In the genomic region with DNA sequence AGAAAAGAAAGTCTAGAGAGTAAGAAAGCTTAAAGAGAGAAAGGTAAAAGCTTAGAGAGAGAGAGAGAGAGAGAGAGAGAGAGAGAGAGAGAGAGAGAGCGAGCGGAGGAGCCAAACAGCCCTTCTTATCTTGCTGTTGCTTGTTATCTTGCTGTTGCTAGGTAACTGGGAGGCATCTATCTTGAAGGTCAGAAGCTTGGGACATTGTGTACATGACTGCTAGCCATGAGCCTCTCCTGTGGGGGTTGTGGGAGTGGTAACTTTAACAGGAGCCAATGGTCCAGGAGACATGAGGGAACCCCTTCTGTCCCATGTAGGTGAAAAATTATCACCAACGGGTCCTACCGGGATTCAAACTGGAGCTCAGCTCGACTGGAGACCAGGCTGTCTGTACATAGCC, we compare ENCODE assay signal across 25 mouse cellular contexts. TPM values are rescaled to one million over a fixed set of nuclear protein-coding genes. Genes with fewer than 3 reads are reported as not detected.
"Had no signal": no experiment of that assay in that cellular context is flagged by ENCODE, and none has a peak within 500 bp of the region (broad histone marks: within the 10 kb centered on the region; RNA-seq: fewer than 3 reads in every experiment).

No protein-coding gene starts in this region.

- ATAC-seq: lung, postnatal 0 days had no signal

- H3K27me3 ChIP-seq: kidney, embryonic 15.5 days; limb, embryonic 13.5 days; neural tube, embryonic 15.5 days; stomach, embryonic 15.5 days had no signal

- H3K4me1 ChIP-seq: kidney, embryonic 15.5 days; limb, embryonic 13.5 days; midbrain, embryonic 10.5 days; neural tube, embryonic 15.5 days; stomach, embryonic 15.5 days had no signal

- DNase-seq: kidney, postnatal 14 days; left cerebral cortex, postnatal 4 days; lung, adult 18-20 months; lung, postnatal 36 days; midbrain, embryonic 14.5 days; right cerebral cortex, postnatal 14 days; thymus, postnatal 4 days had no signal

- H3K9me3 ChIP-seq: kidney, embryonic 15.5 days; limb, embryonic 13.5 days; stomach, embryonic 15.5 days had no signal

- H3K9ac ChIP-seq: kidney, embryonic 15.5 days; limb, embryonic 13.5 days; liver, embryonic 14.5 days; neural tube, embryonic 15.5 days; stomach, embryonic 15.5 days had no signal

- H3K4me2 ChIP-seq: kidney, embryonic 15.5 days; limb, embryonic 13.5 days; neural tube, embryonic 15.5 days; stomach, embryonic 15.5 days had no signal

- H3K4me3 ChIP-seq: kidney, embryonic 15.5 days; limb, embryonic 13.5 days; midbrain, embryonic 10.5 days; myocyte; neural tube, embryonic 15.5 days; stomach, embryonic 15.5 days had no signal

- H3K27ac ChIP-seq: kidney, embryonic 15.5 days; limb, embryonic 13.5 days; liver, embryonic 14.5 days; midbrain, embryonic 10.5 days; neural tube, embryonic 15.5 days; stomach, embryonic 15.5 days had no signal

- H3K36me3 ChIP-seq: kidney, embryonic 15.5 days; limb, embryonic 13.5 days; midbrain, embryonic 10.5 days; neural tube, embryonic 15.5 days; stomach, embryonic 15.5 days had no signal

RNA-seq across cellular contexts. Expression of a gene that starts 48.5 kb away (rescaled TPM):
- total RNA-seq: layer of hippocampus, adult 8-10 months; layer of hippocampus, postnatal 14 days; left cerebral cortex, adult 18-20 months; left cerebral cortex, postnatal 10 days; left cerebral cortex, postnatal 4 days; liver, adult 2 months; megakaryocyte, adult 5-6 weeks had no signal
- polyA plus RNA-seq: kidney, embryonic 15.5 days; large intestine, adult 2 months; limb, embryonic 13.5 days; liver, adult 2 months; liver, embryonic 14.5 days; lung, postnatal 0 days; midbrain, embryonic 10.5 days; midbrain, embryonic 14.5 days; myocyte; neural tube, embryonic 11.5 days; neural tube, embryonic 15.5 days; spleen, adult 2 months; stomach, embryonic 15.5 days; testis, adult 2 months had no signal
